Mouse (Mus musculus): ENCODE measurements around the gene Aktip. TPM values are rescaled to one million over a fixed set of nuclear protein-coding genes. Genes with fewer than 3 reads are reported as not detected.

Gene Aktip
- polyA plus RNA-seq, 1 experiment from 2014 or later: 96.4 TPM

- H3K9ac ChIP-seq (ENCODE audit: low read length): peak overlapping the region; percentile 24; the same call in 1 of the 2 replicates
- peaks cover 4% of the 10 kb centered on the region for H3K4me1 ChIP-seq (ENCODE audit: control insufficient read depth, insufficient read depth, low read length)
- peak overlapping the region; percentile 69 for H3K4me3 ChIP-seq (ENCODE audit: low read depth, low read length)
- WGBS: 10% methylated on average over 10 of the region's 10 CpGs
- DNase-seq (ENCODE audit: low spot score, missing footprints) (no peak), ATAC-seq (ENCODE audit: low FRiP score) (no peak; the same call in 1 of the 2 replicates)
- peak overlapping the region; percentile 66 for H3K4me2 ChIP-seq
- no peaks in the 10 kb centered on the region for H3K27me3 ChIP-seq (ENCODE audit: control insufficient read depth, insufficient read depth, low read length)
- H3K9me3 ChIP-seq (ENCODE audit: control insufficient read depth, low read length): no peaks in the 10 kb centered on the region
- no peak overlapping the region for H3K27ac ChIP-seq (ENCODE audit: low read depth, low read length)
- no peaks in the 10 kb centered on the region for H3K36me3 ChIP-seq (ENCODE audit: control insufficient read depth, insufficient read depth, low read length)
These were observed 130.4 kb downstream of the Aktip start for GRCm38 (mm10) chr8:91069407-91069806.

GRCm38 (mm10) chr8:91065179-91065578 is 134.6 kb downstream of the Aktip start:
- 90% methylated on average over 4 of the region's 4 CpGs for WGBS
- Histone ChIP-seq H3K9me3 (ENCODE audit: control insufficient read depth, low read length) (no peaks in the 10 kb centered on the region), H3K4me1 (ENCODE audit: control insufficient read depth, insufficient read depth, low read length) (no peaks in the 10 kb centered on the region), H3K27me3 (ENCODE audit: control insufficient read depth, insufficient read depth, low read length) (no peaks in the 10 kb centered on the region), H3K9ac (ENCODE audit: low read length) (no peak overlapping the region), H3K36me3 (ENCODE audit: control insufficient read depth, insufficient read depth, low read length) (no peaks in the 10 kb centered on the region), H3K4me2 (no peak overlapping the region), H3K4me3 (ENCODE audit: low read depth, low read length) (no peak overlapping the region), H3K27ac (ENCODE audit: low read depth, low read length) (no peak overlapping the region)
- no peak for DNase-seq (ENCODE audit: low spot score, missing footprints)
- no peak for ATAC-seq (ENCODE audit: low FRiP score)

Other genes with a start within 250 kb of the Aktip start
- 13.6 and 15.7 TPM in 2 replicates for gene Rbl2, start 129.9 kb downstream of the Aktip start, polyA plus RNA-seq (2014; fragmentation: Nextera tagmentation; extraction: Ambion mirVana)
- gene Rpgrip1l, start 113.3 kb upstream of the Aktip start, polyA plus RNA-seq (2014; fragmentation: Nextera tagmentation; extraction: Ambion mirVana): 13.9 and 16.9 TPM in 2 replicates
- 105 and 110 TPM in 2 replicates for gene Fto, start 113.5 kb upstream of the Aktip start, polyA plus RNA-seq (2014; fragmentation: Nextera tagmentation; extraction: Ambion mirVana)